Mouse (Mus musculus): Measurements from ENCODE around the gene Nmnat3. TPM values are rescaled to one million over a fixed set of nuclear protein-coding genes. Genes with fewer than 3 reads are reported as not detected.
A peak's percentile ranks its signal among the peaks of the same experiment; 100 is the strongest.

Nmnat3 gene
- total RNA-seq, 1 experiment from 2014 or later: 15.1 TPM

DNA sequence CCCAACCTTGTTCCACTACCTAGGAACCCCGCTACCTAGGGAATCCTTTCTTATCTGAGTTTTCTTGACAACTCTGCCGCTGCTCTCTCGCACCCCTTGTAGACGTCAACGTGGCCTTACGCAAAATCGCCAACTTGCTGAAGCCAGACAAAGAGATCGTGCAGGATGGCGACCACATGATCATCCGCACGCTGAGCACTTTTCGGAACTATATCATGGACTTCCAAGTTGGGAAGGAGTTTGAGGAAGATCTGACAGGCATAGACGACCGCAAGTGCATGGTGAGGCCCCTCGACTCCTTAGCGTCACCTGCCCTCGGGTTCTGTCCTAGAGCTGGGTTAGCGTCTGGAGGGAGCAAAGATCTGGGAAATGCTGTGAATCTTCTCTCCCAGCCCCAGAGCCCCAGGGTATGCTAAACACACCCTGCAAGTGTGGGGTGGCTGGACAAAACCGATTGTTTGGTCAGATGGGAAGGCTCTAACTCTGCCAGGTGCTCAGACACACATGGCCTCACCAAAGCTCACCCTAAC lies 138.2 kb downstream of the Nmnat3 start:
- ATAC-seq (replicated peaks in 1 of 2; ENCODE audit: insufficient read depth in 1 of 2, low FRiP score in 2 of 2, low TSS enrichment in 1 of 2, low read depth in 1 of 2, poor library complexity in 2 of 2, severe bottlenecking in 2 of 2): 0 out of 4 replicates have a peak, but pooled peaks of 1 of the 2 experiments have one; percentile 15

- no peak for ATAC-seq (replicated peaks in 1 of 2; ENCODE audit: insufficient read depth in 1 of 2, low FRiP score in 2 of 2, low TSS enrichment in 1 of 2, low read depth in 1 of 2, poor library complexity in 2 of 2, severe bottlenecking in 2 of 2)
Observed at GRCm38 (mm10) chr9:98427906-98428517, 140.8 kb downstream of the Nmnat3 start.

GRCm38 (mm10) chr9:98428783-98429182 lies 141.5 kb downstream of the Nmnat3 start:
- ATAC-seq (replicated peaks in 1 of 2; ENCODE audit: insufficient read depth in 1 of 2, low FRiP score in 2 of 2, low TSS enrichment in 1 of 2, low read depth in 1 of 2, poor library complexity in 2 of 2, severe bottlenecking in 2 of 2): no peak

DNA sequence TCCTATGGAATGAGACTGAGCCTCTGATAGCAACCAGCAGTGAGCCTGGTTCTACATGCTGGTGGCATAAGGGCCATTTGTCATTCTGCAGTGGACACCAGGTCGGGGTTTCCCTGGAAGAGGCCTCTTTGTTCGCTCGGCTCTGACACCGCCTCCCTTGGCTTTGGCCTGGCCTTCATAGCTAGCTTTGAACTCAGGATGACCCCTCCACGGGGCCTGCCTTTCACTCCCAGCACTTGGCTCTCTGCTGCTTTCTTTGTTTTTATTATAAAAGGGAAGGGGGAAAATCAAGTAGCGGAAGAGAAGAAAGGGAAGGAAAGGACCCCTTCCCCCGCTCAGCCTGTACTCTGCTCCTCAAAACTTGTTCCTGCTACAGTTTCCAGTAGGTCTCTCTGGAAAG lies 142.6 kb downstream of the Nmnat3 start:
- no peak for ATAC-seq (replicated peaks in 1 of 2; ENCODE audit: insufficient read depth in 1 of 2, low FRiP score in 2 of 2, low TSS enrichment in 1 of 2, low read depth in 1 of 2, poor library complexity in 2 of 2, severe bottlenecking in 2 of 2)

GRCm38 (mm10) chr9:98430528-98430927 lies 143.3 kb downstream of the Nmnat3 start:
- ATAC-seq (replicated peaks in 1 of 2; ENCODE audit: insufficient read depth in 1 of 2, low FRiP score in 2 of 2, low TSS enrichment in 1 of 2, low read depth in 1 of 2, poor library complexity in 2 of 2, severe bottlenecking in 2 of 2): no peak

DNA sequence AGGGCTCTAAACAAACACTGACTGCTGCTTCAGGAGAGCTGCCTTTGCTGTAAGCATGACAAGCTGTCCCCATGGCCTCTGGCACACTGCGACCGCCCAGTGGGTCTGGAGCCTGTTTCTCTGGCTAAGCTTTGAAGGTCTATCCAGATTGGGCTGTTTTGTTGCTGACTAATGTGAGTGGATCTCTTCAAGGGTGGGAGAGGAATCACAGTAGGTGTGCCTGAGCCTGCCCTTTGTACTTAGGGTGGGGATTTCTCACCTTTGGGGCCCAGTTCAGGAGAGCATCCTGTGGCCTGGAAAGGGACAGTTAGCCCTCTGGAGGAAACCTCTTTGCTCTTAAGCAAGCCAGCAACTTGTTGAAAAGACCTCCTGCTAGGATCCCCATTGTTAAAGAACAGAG lies 145.8 kb downstream of the Nmnat3 start:
- ATAC-seq (replicated peaks in 1 of 2; ENCODE audit: insufficient read depth in 1 of 2, low FRiP score in 2 of 2, low TSS enrichment in 1 of 2, low read depth in 1 of 2, poor library complexity in 2 of 2, severe bottlenecking in 2 of 2): no peak

DNA sequence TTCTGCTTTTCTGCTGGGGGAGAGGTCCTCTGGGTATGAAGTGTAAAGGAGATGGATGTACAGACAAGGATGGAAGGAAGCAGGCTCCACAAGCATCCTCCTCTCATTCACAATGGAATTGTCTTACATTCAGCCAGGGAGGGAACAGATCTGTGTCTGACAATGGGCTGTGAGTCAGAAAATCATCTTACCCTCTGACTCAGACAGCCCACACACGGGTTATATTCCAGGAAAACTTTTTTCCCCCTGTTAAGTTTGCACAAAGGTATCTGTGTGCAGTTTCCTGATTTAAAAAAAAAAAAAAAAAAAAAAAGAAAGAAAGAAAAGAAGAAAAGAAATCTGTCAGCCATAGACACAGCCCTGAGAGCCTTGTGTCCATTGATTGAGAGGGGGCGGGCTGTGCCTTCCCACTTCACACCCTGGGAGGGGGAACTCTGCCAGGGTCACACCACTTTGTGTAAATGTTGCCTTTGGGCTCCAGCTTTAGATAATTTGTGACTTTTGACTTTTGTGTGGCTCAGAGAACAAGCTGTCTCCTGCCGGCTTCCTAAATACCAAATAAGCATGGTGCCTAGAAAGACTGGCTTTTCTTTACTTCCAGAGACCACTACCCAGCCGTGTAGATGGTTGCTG lies 146.8 kb downstream of the Nmnat3 start:
- no peak for ATAC-seq (replicated peaks in 1 of 2; ENCODE audit: insufficient read depth in 1 of 2, low FRiP score in 2 of 2, low TSS enrichment in 1 of 2, low read depth in 1 of 2, poor library complexity in 2 of 2, severe bottlenecking in 2 of 2)

DNA sequence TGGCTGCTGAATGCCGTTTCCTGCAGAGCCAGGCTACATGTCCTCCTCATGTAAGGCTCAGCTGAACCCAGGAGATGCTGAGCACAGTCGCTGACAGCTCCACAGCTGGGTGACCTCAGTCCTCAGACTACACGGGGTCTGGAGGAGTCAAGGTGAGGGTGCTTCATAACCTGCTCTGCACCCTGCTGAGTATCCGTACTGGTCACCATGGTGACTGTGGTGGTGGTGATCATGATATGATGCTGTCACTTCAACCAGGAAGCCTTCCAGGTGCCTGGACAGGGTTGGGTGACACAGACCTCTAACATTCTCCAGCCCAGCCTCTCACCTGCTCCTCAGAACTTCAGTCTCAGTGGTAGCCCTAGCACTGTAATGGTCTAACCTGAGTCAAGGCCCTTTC lies 150.6 kb downstream of the Nmnat3 start:
- ATAC-seq (replicated peaks in 1 of 2; ENCODE audit: insufficient read depth in 1 of 2, low FRiP score in 2 of 2, low TSS enrichment in 1 of 2, low read depth in 1 of 2, poor library complexity in 2 of 2, severe bottlenecking in 2 of 2): no peak

GRCm38 (mm10) chr9:98439091-98439490 lies 151.9 kb downstream of the Nmnat3 start:
- no peak for ATAC-seq (replicated peaks in 1 of 2; ENCODE audit: insufficient read depth in 1 of 2, low FRiP score in 2 of 2, low TSS enrichment in 1 of 2, low read depth in 1 of 2, poor library complexity in 2 of 2, severe bottlenecking in 2 of 2)

DNA sequence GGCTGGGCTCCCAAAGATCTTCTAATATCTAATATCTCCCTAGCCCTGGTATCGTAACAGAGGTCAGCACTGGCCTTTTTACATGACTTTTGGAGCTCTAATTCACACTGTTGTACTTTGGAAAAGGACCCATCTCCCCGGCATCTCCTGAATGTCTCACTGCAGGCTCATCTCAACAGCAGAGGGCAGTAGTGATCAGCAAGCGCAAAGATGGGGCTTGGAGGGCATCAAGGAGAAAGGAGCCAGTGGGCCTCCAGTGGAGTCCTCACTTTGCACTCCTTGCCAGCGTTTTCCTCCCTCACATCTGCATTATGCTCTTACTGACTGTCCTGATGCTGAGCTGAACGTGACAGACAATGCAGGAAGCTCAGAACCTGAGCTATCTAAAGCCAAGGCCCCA lies 155.4 kb downstream of the Nmnat3 start:
- peak; percentile 69 to 80 for ATAC-seq (replicated peaks in 1 of 2; ENCODE audit: insufficient read depth in 1 of 2, low FRiP score in 2 of 2, low TSS enrichment in 1 of 2, low read depth in 1 of 2, poor library complexity in 2 of 2, severe bottlenecking in 2 of 2)

DNA sequence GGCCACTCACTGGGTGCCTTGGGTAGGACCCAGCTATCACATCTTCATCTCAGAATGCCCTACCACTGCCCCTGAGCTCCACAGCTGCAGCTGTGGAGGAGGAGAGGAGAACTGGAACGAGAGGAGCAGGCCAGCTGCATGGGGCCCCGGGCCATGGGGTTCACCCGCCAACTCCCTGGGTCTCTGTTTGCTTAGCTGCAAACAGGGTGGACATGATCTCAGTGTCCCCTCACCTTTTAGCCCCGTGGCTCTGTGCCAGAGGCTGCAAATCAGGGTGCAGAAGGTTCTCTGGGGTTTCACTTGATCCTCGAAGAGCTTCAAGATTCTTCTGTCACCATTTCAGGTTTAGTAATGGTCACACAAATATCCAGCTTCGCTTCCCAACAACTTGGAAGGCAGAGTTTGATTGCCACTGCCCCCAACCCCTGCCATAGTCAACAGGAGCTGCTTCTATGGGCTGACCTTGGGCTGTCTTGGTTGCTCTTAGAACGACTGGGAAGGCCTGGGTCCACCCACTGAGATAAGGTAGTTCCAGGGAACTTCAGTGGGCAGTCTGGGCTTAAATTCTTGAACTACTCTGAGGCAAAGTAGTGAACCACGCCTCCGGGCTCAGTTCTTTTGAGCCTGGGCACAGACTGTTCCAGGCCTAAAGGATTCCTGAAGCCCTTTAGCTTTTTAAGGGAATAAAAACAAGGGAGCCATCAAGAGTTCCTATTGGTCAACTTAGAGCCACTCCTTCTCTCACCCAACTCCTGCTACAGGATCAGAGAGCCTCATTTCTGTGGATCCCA lies 158.3 kb downstream of the Nmnat3 start:
- no peak for ATAC-seq (replicated peaks in 1 of 2; ENCODE audit: insufficient read depth in 1 of 2, low FRiP score in 2 of 2, low TSS enrichment in 1 of 2, low read depth in 1 of 2, poor library complexity in 2 of 2, severe bottlenecking in 2 of 2)

DNA sequence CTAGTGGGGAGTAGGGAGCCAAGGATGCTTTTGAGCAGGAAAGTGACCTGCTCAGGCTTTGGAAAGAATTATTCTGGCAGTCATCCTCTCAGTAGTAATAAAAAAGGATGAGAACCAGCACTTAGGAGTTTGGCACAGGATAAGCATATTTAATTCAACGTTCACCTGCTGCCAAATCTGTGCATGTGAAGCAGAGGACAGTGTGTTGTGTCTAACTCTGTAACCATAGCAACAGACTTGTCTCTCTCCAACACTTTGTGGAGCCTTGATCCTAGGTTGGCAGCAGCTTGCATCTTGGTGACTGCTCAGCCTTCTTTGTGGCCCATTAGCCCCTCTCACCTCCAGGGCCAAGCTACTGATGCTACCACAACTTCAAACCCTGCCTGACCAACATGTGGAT lies 163.7 kb downstream of the Nmnat3 start:
- ATAC-seq (replicated peaks in 1 of 2; ENCODE audit: insufficient read depth in 1 of 2, low FRiP score in 2 of 2, low TSS enrichment in 1 of 2, low read depth in 1 of 2, poor library complexity in 2 of 2, severe bottlenecking in 2 of 2): no peak

GRCm38 (mm10) chr9:98466709-98467108 lies 179.5 kb downstream of the Nmnat3 start:
- no peak for ATAC-seq (replicated peaks in 1 of 2; ENCODE audit: insufficient read depth in 1 of 2, low FRiP score in 2 of 2, low TSS enrichment in 1 of 2, low read depth in 1 of 2, poor library complexity in 2 of 2, severe bottlenecking in 2 of 2)

Other genes with a start within 250 kb of the Nmnat3 start
- gene Rbp1, start 135.5 kb downstream of the Nmnat3 start, total RNA-seq (2017): 6.4 and 14.9 TPM in 2 replicates
- gene Rbp2, start 198.7 kb downstream of the Nmnat3 start, total RNA-seq (2017): 1.1 TPM in 1 of 2 replicates, not detected in the other

Data from hematopoietic stem cell, adult 5-6 weeks (primary cell).